Mouse (Mus musculus) limb, embryonic 11.5 days (tissue): ENCODE measurements around the gene Slc4a8. TPM values are rescaled to one million over a fixed set of nuclear protein-coding genes. Genes with fewer than 3 reads are reported as not detected.
"Not testable (repeated sequence)": the region's sequence is repeated elsewhere in the genome, so short reads cannot be mapped to it uniquely, and the experiment has no call there.

Source experiments
- ATAC-seq: fragments of 200-750 bp; cut with Nextera tagmentation; 2 replicates; pipeline ENCODE4 v1.8.0; 2017; ENCODE audit warnings: low read depth; ENCODE audit not compliant: insufficient number of reproducible peaks, low FRiP score, low TSS enrichment
- DNase-seq: peaks from one replicate; pipeline ENCODE4 v3.0.0-alpha.2; 2015; ENCODE audit warnings: low spot score
- H3K27ac ChIP-seq: fragments of 300-500 bp; sonication (generic); replicated peaks from 2 replicates; pipeline ENCODE4 v1.5.1; 2014; ENCODE audit warnings: low read depth, mild to moderate bottlenecking, low read length
- H3K27me3 ChIP-seq: fragments of 300-500 bp; sonication (generic); 2 replicates; pipeline ENCODE4 v1.6.1; 2014; ENCODE audit warnings: mild to moderate bottlenecking, low read length, mixed read lengths; ENCODE audit not compliant: control insufficient read depth, insufficient read depth
- H3K36me3 ChIP-seq: fragments of 300-500 bp; sonication (generic); 2 replicates; pipeline ENCODE4 v1.6.1; 2014; ENCODE audit warnings: mild to moderate bottlenecking, low read length, moderate library complexity, mixed read lengths; ENCODE audit not compliant: control insufficient read depth, insufficient read depth
- H3K4me1 ChIP-seq: fragments of 300-500 bp; sonication (generic); 2 replicates; pipeline ENCODE4 v1.6.1; 2014; ENCODE audit warnings: low read length, mixed read lengths; ENCODE audit not compliant: control insufficient read depth, insufficient read depth
- H3K4me2 ChIP-seq: fragments of 300-500 bp; sonication (generic); 2 replicates; pipeline ENCODE4 v1.6.1; 2014; ENCODE audit warnings: low read depth, mild to moderate bottlenecking, moderate library complexity; ENCODE audit not compliant: severe bottlenecking
- H3K4me3 ChIP-seq: fragments of 300-500 bp; sonication (generic); 2 replicates; pipeline ENCODE4 v1.5.1; 2014; ENCODE audit warnings: low read depth, low read length
- H3K9ac ChIP-seq: fragments of 300-500 bp; sonication (generic); 2 replicates; pipeline ENCODE4 v1.6.1; 2014; ENCODE audit warnings: mild to moderate bottlenecking, low read length
- H3K9me3 ChIP-seq: fragments of 300-500 bp; sonication (generic); 2 replicates; pipeline ENCODE4 v1.6.1; 2016; ENCODE audit warnings: low read length; ENCODE audit not compliant: control insufficient read depth
- WGBS: fragments of 180-500 bp; shearing (Covaris S2); extraction: QIAGEN DNeasy Blood & Tissue Kit; methylation state at CpG from one replicate; pipeline ENCODE4 v1.1.7; 2014; 5-methylcytosine and 5-hydroxymethylcytosine counted together
- polyA plus RNA-seq: library from polyadenylated mRNA; unstranded; fragments of >200 nt; fragmentation: Nextera tagmentation; extraction: Ambion mirVana; gene quantifications from 2 replicates; pipeline ENCODE4 v1.2.1, GENCODE M21; 2014

Gene Slc4a8
- polyA plus RNA-seq, 1 experiment from 2014 or later: 6.6 TPM

DNA sequence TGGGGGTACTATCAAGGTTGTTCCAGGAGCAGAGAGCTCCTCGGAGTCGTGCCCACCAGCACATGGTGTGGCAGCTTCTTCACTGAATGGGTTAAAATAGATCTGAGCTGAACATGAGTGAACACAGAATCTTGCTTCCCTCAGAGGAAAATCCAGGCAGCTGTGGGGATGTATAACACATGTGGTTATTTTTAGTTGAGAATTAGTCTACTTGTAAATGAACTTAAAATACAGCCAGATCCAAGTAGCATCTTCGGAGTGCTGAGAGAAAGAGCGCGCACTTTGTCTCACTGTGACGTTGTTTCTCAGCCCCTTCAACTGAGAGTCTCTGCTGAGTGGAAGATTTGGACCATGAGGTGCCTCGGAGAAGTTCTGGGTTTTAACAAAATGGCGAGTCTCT is 53.8 kb downstream of the Slc4a8 start:
- ATAC-seq (no peak), DNase-seq (no peak)
- no peak overlapping the region for H3K9ac ChIP-seq
- H3K4me3 ChIP-seq: no peak overlapping the region
- H3K27ac ChIP-seq: no peak overlapping the region
- H3K36me3 ChIP-seq: no peaks in the 10 kb centered on the region
- H3K27me3 ChIP-seq: no peaks in the 10 kb centered on the region
- 86% methylated on average over 8 of the region's 8 CpGs for WGBS
- H3K9me3 ChIP-seq: no peaks in the 10 kb centered on the region
- no peaks in the 10 kb centered on the region for H3K4me1 ChIP-seq
- H3K4me2 ChIP-seq: no peak overlapping the region

DNA sequence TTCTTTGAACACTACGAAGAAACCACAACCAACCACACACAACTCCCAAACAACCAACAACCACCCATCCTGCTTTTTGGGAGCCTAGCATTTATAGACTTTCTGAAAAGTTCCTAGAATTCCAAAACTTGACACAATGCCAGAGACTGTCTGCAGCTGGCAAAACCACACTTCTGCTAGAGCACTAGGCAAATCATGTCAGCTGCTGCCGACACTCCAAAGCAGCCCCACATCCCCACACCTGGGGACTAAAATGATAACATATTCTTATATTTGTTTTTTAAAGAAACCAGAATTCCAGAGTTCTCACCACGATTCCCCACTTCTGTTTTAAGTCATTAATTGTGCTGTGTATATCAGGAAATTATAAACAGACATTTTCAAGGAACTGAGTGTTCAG is 57.3 kb downstream of the Slc4a8 start:
- Histone ChIP-seq H3K4me1 (no peaks in the 10 kb centered on the region), H3K27me3 (no peaks in the 10 kb centered on the region), H3K36me3 (no peaks in the 10 kb centered on the region), H3K4me2 (no peak overlapping the region), H3K9me3 (no peaks in the 10 kb centered on the region), H3K27ac (no peak overlapping the region), H3K9ac (no peak overlapping the region), H3K4me3 (no peak overlapping the region)
- no peak for ATAC-seq
- WGBS: 88% methylated on average over 3 of the region's 3 CpGs
- DNase-seq: no peak

DNA sequence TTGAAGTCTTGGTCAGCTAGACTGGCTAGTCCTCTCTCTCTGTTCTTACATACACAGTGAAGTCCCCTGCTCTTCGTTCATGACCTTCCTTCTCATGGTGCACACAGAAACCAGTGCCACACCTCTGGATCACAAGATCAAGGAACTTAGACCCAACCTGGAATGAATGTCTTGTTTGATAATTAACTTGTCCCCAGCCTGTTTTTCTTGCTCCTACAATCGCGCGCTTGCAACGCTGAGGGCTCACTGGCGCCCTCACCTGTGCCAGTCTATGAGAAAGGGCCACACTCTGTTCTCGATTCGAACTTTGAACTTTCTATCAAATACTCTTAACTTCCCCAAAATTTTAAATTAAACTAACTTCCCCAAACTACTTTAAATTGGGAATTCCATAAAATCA is 60.3 kb downstream of the Slc4a8 start:
- ATAC-seq: no peak
- H3K4me1 ChIP-seq: no peaks in the 10 kb centered on the region
- no peak overlapping the region for H3K27ac ChIP-seq
- H3K9me3 ChIP-seq: no peaks in the 10 kb centered on the region
- H3K4me2 ChIP-seq: no peak overlapping the region
- H3K36me3 ChIP-seq: no peaks in the 10 kb centered on the region
- WGBS: 67% methylated on average over 8 of the region's 8 CpGs
- no peak overlapping the region for H3K4me3 ChIP-seq
- peaks cover 14% of the 10 kb centered on the region for H3K27me3 ChIP-seq
- DNase-seq: no peak
- H3K9ac ChIP-seq: no peak overlapping the region

DNA sequence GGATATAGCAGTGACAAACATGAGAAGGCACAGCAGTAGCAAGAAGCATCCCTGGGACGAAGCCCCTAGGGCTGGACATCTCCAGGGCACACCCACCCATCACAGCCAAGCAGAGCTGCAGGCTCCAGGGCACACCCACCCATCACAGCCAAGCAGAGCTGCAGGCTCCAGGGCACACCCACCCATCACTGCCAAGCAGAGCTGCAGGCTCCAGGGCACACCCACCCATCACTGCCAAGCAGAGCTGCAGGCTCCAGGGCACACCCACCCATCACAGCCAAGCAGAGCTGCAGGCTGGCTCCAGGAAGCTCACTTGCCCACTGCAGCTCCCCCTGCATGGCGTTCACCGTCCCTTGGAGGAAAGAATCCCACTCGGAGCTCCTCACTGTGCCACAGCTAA is 60.8 kb downstream of the Slc4a8 start:
- H3K27ac ChIP-seq, H3K9ac ChIP-seq, H3K4me2 ChIP-seq, DNase-seq, H3K36me3 ChIP-seq, H3K4me3 ChIP-seq, H3K9me3 ChIP-seq, ATAC-seq, H3K4me1 ChIP-seq: not testable (repeated sequence)
- peaks cover 14% of the 10 kb centered on the region for H3K27me3 ChIP-seq
- WGBS: 74% methylated on average over 4 of the region's 4 CpGs

DNA sequence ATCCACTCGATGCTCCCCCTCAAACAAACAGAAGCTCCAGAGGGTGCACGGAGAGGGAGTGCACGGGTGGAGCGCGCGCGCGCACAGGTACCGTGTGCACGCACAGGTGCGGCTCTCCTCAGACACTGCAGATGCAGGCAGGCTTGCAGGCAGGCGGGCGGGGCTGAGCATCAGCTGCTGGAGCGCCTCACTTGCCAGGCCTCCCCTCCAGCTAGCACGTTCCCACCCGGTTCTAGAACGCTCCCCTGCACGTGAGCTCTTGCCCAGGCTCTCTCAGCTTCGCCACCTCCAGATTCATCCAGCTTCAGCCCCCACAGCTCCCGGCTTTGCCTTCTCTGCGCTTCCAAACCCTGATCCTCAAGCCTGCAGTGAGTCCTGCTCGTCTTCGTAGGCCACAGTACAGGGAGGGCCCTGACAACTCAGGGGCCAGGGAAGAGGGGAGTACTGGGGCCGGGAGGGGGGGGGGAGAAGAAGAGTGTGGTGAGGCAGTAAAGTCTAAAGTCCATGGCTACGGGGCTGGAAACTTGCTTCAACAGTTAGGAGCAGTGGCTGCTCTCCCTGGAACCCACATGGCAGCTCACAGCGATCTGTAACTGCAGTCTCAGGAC is 63.8 kb downstream of the Slc4a8 start:
- Histone ChIP-seq H3K4me2 (peak overlapping the region; percentile 31; the same call in 1 of the 2 replicates), H3K9me3 (no peaks in the 10 kb centered on the region), H3K9ac (no peak overlapping the region), H3K27me3 (peaks cover 14% of the 10 kb centered on the region), H3K36me3 (no peaks in the 10 kb centered on the region), H3K4me3 (no peak overlapping the region), H3K27ac (no peak overlapping the region), H3K4me1 (no peaks in the 10 kb centered on the region)
- WGBS: 18% methylated on average over 26 of the region's 26 CpGs
- ATAC-seq (no peak), DNase-seq (peak; percentile 26)

DNA sequence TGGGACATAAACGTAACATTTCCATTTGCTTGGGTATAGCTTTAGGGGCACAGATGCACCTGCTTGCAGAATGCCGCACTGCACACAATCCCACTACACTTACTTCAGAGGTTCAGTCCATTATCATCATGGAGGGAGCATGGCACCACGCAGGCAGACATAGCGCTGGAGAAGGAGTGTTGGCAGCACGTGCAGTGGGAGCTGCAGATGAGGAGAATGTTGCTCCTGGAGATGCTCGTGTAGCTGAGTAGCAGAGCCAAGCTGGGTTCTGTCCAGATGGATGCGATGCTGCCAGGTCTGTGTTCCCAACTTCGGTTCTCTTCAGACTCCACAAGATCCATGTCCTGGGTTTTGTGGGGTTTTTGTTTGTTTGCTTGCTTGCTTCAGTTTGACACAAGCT is 64.5 kb downstream of the Slc4a8 start:
- no peak for DNase-seq
- Histone ChIP-seq H3K27ac (no peak overlapping the region), H3K27me3 (peaks cover 14% of the 10 kb centered on the region), H3K9ac (no peak overlapping the region), H3K9me3 (no peaks in the 10 kb centered on the region), H3K4me2 (no peak overlapping the region), H3K36me3 (no peaks in the 10 kb centered on the region), H3K4me1 (no peaks in the 10 kb centered on the region), H3K4me3 (no peak overlapping the region)
- ATAC-seq: no peak
- 89% methylated on average over 8 of the region's 8 CpGs for WGBS

DNA sequence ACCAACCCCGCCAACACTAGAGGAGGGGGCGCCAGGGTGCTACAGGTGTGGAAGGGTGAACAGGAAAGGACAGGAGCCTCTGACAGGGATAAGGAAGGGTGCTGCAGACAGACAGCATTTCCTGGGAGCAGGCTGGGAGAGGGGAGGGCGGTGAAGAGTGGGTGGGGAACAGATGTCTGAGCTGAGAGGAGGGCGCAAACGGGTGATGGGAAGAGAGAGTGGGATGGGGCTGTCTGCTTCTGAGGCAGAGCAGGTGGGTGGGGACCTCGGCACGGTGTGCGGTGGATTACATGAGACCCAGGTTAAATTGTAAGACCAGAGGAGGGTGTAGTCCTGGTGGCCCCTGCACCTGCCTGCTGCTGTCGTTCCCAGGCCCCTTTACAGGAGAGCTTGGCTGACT is 68.2 kb downstream of the Slc4a8 start:
- Histone ChIP-seq H3K4me1 (no peaks in the 10 kb centered on the region), H3K4me3 (no peak overlapping the region), H3K36me3 (no peaks in the 10 kb centered on the region), H3K27ac (no peak overlapping the region), H3K9ac (no peak overlapping the region), H3K9me3 (no peaks in the 10 kb centered on the region), H3K27me3 (peaks cover 10% of the 10 kb centered on the region), H3K4me2 (no peak overlapping the region)
- DNase-seq (no peak), ATAC-seq (no peak)
- 79% methylated on average over 9 of the region's 9 CpGs for WGBS

DNA sequence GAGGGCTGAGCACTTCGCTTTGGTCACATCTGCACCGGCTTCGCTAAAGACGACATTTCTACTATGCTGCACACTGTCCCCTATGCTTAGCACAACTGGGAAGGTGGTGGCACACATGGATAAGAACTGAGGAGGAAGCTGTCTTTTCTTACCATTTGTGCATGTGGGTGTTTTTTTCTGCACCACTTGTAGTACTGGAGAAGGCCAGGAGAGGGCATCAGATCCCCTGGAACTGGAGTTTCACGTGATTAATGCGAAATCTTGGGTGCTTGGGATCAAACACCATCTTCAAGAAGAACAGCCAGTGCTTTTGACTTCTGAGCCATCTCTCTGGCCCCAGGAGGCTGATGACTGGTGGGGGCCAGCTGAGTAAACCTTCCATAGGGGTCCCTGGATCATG is 69.1 kb downstream of the Slc4a8 start:
- H3K27me3 ChIP-seq: 0 out of 2 replicates have a peak, but pooled peaks cover 4% of the 10 kb centered on the region
- no peak overlapping the region for H3K4me3 ChIP-seq
- no peaks in the 10 kb centered on the region for H3K9me3 ChIP-seq
- ATAC-seq: no peak
- H3K4me1 ChIP-seq: no peaks in the 10 kb centered on the region
- WGBS: 52% methylated on average over 6 of the region's 6 CpGs
- no peak overlapping the region for H3K4me2 ChIP-seq
- H3K27ac ChIP-seq: no peak overlapping the region
- no peaks in the 10 kb centered on the region for H3K36me3 ChIP-seq
- no peak overlapping the region for H3K9ac ChIP-seq
- DNase-seq: peak; percentile 50

DNA sequence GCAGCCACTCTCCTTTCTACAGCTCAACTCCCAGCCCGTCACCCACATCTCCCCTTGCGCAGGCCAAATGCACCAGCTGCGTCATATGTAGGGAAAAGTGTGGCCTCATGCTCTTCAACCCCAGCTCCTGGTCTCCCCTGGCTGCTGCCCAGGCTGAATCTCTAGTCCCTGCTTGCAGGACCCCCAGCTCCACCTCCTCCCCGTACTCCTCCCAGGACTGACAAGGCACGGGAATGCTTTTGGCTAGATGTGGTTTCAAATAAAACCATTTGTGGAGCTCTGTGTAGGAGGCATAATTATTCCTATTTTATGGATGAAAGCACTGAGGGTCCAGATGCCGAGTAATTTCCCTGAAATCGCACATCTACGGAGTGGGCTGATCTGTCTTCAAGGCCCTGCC is 70.6 kb downstream of the Slc4a8 start:
- no peak overlapping the region for H3K4me2 ChIP-seq
- no peak for DNase-seq
- no peak overlapping the region for H3K27ac ChIP-seq
- H3K36me3 ChIP-seq: no peaks in the 10 kb centered on the region
- H3K27me3 ChIP-seq: no peaks in the 10 kb centered on the region
- H3K4me3 ChIP-seq: no peak overlapping the region
- H3K9me3 ChIP-seq: no peaks in the 10 kb centered on the region
- no peak overlapping the region for H3K9ac ChIP-seq
- WGBS: 83% methylated on average over 8 of the region's 8 CpGs
- H3K4me1 ChIP-seq: no peaks in the 10 kb centered on the region
- no peak for ATAC-seq
